Mouse (Mus musculus): ENCODE measurements around the gene Dusp13.

Gene Dusp13

DNA sequence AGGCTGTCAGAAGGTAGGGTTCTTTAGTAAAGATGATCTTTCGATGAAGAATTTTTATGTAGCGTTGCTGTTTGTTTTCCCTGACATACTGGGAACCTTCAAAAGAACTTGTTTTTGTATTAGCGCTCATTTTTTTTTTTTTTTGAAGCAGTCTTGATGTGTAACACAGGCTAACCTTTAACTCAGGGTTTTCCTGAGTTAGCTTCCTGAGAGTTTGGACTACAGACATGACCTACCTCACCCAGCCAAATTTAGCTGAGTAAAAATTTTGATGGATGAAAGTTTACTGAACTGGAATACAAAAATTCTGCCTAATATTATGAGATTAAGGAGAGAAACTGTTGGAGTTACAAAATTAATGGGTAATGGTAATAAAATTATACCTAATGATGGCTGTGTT, 1.4 kb upstream of the Dusp13 start:
- CTCF ChIA-PET: no interaction called here
- POLR2A ChIA-PET: interaction anchor here in 3 of 4 experiments (0.6 to 3.3 kb wide), 9 partner anchors 8 to 272 kb away, joined by 3 to 19 read pairs (median 4); no protein-coding TSS in a partner anchor

DNA sequence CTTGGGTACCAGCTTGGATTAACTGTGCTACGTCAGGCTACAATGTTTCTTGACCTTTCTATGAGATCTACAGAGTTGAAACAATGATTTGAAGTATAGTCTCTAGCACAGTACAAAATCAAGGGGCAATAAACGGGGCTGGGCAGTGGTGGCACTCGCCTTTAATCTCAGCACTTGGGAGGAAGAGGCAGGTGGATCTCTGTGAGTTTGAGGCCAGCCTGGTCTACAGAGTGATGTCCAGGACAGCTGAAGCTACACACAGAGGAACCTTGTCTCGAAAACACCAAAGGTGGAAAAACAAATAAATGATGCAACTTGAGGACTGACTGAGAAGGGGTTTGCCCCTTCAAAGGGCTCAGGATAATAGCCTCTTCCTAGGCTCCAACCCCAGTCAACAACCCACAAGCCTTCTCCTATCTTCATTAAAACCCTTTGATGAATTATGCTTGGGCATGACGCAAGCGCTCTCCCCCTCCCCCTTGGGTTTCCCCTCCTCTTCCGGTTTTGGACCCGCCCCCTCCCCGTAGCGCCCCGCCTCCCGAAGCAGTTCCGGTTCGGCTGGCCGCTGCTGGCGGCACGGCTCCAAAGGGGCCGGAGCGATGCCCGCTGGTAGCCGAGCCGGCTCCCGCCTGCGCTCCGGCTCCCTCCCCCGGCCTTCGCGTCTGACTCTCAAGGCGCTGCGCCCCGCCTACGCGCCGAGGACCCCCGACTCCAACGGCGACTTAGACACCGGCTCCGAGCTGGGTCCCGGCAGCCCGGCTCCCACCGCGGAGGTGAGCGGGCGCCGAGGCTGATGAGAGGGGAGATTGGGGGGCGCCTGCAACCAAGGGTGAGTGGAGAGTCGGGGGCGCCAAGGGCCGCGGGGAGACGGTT, 737 bp downstream of the Dusp13 start, which contains the start of gene Samd8:
TSS of gene Samd8 (plus strand) at position 524 of the 873 bp plus-strand sequence.
- POLR2A ChIA-PET: interaction anchor here (0.6 to 3.3 kb wide), 33 partner anchors 8 to 821 kb away, joined by 3 to 19 read pairs (median 4); partner anchors contain the start of genes Adk (in 2 of the 4), Ap3m1 (in 2 of the 4), Kat6b (in 2 of the 4) and Vcl (in 1 of the 4)
- CTCF ChIA-PET: interaction anchor here (0.6 to 2.3 kb wide), 5 partner anchors 8 to 814 kb away, joined by 3 to 9 read pairs (median 3); no protein-coding TSS in a partner anchor

- ChIA-PET POLR2A (interaction anchor here in 3 of 4 experiments (0.7 to 2.2 kb wide), 12 partner anchors 14 to 819 kb away, joined by 3 to 7 read pairs (median 4); partner anchors contain the start of genes Kat6b (in 2 of the 3), Adk (in 1 of the 3), Ap3m1 (in 1 of the 3) and Vcl (in 1 of the 3)), CTCF (interaction anchor here (0.5 to 1.4 kb wide), 24 partner anchors 8 to 1771 kb away, joined by 3 to 8 read pairs (median 3); no protein-coding TSS in a partner anchor)
These were observed 2.7 kb downstream of the Dusp13 start for GRCm38 (mm10) chr14:21748142-21748870.

GRCm38 (mm10) chr14:21747436-21748141, 3.4 kb downstream of the Dusp13 start:
- CTCF ChIA-PET: interaction anchor here in 3 of 4 experiments (0.5 to 1.4 kb wide), 15 partner anchors 8 to 949 kb away, joined by 3 to 7 read pairs (median 3); no protein-coding TSS in a partner anchor

DNA sequence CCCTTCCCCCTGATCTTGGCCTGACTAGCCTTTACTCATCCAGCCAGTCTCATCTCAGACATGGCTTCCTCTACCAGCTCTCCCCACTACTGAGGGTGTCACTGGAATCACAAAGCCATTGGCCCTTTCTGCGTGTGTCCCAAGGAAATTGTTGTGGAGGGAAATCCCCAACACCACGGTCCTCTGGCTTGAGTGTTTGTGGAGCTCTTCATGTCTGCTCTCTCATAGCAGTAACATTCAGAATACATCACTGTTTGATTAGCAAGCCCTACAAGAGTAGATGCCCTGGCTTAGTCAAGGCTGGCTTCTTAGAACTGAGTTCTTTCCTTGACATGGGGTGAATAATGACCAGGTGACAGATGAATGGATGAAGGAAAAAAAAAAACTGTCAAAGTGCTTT, 4.1 kb downstream of the Dusp13 start:
- CTCF ChIA-PET: interaction anchor here in 2 of 4 experiments (1.0 to 1.3 kb wide), 2 partner anchors 179 to 603 kb away, joined by 3 read pairs; no protein-coding TSS in a partner anchor

More at GRCm38 (mm10) chr14:21747436-21748141, 3.4 kb downstream of the Dusp13 start:
- POLR2A ChIA-PET: interaction anchor here in 3 of 4 experiments (0.7 to 2.2 kb wide), 12 partner anchors 12 to 819 kb away, joined by 3 to 7 read pairs (median 3); partner anchors contain the start of genes Adk (in 1 of the 3), Ap3m1 (in 1 of the 3), Kat6b (in 1 of the 3) and Vcl (in 1 of the 3)

DNA sequence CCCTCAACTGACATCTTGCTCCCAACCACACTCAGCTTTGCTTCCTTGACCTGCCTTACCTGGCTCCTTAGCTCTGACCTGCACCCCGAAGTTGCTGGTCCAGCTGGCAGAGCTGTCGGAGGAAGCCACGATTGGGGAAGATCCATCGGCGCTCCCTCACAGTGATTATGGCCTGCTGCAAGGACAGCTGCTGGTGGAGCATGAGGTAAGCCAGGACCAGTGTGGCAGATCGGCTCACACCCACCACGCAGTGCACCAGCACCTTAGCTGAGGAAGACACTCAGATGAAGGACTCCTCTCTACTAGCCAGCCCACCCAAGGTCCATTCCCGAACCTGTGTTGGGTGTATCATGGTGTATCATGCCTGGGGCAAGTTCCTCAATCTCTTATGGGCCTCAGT, 4.7 kb downstream of the Dusp13 start:
- POLR2A ChIA-PET: interaction anchor here in 1 of 4 experiments (0.6 to 1.2 kb wide), 2 partner anchors 9 to 68 kb away, joined by 3 to 4 read pairs; no protein-coding TSS in a partner anchor
- CTCF ChIA-PET: interaction anchor here in 1 of 4 experiments (0.6 to 1.3 kb wide), 2 partner anchors 269 to 603 kb away, joined by 3 to 7 read pairs; no protein-coding TSS in a partner anchor

More for the DNA sequence above, 4.1 kb downstream of the Dusp13 start:
- POLR2A ChIA-PET: interaction anchor here in 3 of 4 experiments (0.8 to 2.2 kb wide), 3 partner anchors 13 to 818 kb away, joined by 3 to 5 read pairs (median 4); partner anchors contain the start of genes Kat6b (in 1 of the 3) and Vcl (in 1 of the 3)

DNA sequence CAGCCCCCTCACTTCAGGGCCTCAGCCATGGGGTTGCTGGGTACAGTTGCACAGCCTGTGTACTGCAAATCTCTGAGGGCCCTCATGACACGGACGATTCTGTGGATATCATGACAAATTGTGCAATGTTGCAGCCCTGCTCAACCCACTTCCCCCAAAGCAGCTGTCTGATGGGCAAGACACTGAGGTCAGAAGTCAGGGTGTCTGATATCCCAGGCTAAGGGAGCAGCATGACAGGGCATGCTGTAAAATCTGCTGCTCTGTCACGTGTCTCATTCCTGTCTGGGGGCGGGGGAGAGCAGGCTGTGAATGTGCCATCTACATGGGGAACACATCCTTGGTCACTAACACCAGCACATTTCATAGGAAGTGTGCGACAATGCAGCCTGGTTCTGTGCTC, 5.8 kb downstream of the Dusp13 start:
- CTCF ChIA-PET: no interaction called here
- POLR2A ChIA-PET: no interaction called here

GRCm38 (mm10) chr14:21744169-21744568, 6.8 kb downstream of the Dusp13 start:
- CTCF ChIA-PET: interaction anchor here in 3 of 4 experiments (0.6 to 1.6 kb wide), 4 partner anchors 83 to 953 kb away, joined by 3 to 5 read pairs (median 4); no protein-coding TSS in a partner anchor
- POLR2A ChIA-PET: interaction anchor here in 1 of 4 experiments (0.5 to 0.6 kb wide), 2 partner anchors 8 to 98 kb away, joined by 3 to 4 read pairs; no protein-coding TSS in a partner anchor

- CTCF ChIA-PET: interaction anchor here (0.5 to 3.4 kb wide), 104 partner anchors 8 to 693 kb away, joined by 3 to 38 read pairs (median 4); partner anchors contain the start of genes Dusp13 (in 3 of the 4), Samd8 (in 3 of the 4), Adk (in 2 of the 4) and Ap3m1 (in 2 of the 4)
- POLR2A ChIA-PET: interaction anchor here (0.7 to 1.7 kb wide), 19 partner anchors 9 to 814 kb away, joined by 3 to 10 read pairs (median 4); partner anchors contain the start of genes Dusp13 (in 2 of the 4), Adk (in 1 of the 4), Ap3m1 (in 1 of the 4) and Kat6b (in 1 of the 4)
These were observed 8.5 kb downstream of the Dusp13 start for GRCm38 (mm10) chr14:21742441-21742840.

- ChIA-PET CTCF (interaction anchor here (0.5 to 3.4 kb wide), 120 partner anchors 8 to 1004 kb away, joined by 3 to 38 read pairs (median 4); partner anchors contain the start of genes Dusp13 (in 4 of the 4), Samd8 (in 3 of the 4), Adk (in 2 of the 4) and Ap3m1 (in 2 of the 4)), POLR2A (interaction anchor here (0.6 to 1.7 kb wide), 23 partner anchors 9 to 813 kb away, joined by 3 to 10 read pairs (median 4); partner anchors contain the start of genes Dusp13 (in 2 of the 4), Adk (in 1 of the 4), Ap3m1 (in 1 of the 4) and Kat6b (in 1 of the 4))
These were observed 9.2 kb downstream of the Dusp13 start for GRCm38 (mm10) chr14:21741786-21742185.

DNA sequence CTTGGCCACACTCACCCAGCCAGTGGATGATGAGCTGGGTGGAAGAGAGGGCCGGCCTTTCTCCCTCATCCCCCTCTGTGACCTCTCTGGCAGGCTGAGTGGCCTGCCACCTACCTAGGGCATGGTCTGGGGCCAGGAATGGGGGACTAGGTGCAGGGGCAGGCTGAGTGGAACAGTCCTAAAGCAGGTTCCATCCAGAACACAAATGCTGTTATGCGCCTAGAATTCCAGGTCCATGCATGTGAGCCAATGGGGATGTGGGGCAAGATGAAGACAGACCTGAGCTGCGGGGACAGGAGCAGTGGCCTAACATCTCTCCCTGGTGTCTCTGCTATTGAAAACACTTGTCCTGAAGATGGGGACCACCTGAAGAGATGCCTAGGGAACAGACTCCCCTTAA, 9.7 kb downstream of the Dusp13 start:
- POLR2A ChIA-PET: interaction anchor here (0.6 to 1.7 kb wide), 19 partner anchors 10 to 689 kb away, joined by 3 to 10 read pairs (median 4); partner anchors contain the start of genes Dusp13 (in 2 of the 4), Adk (in 1 of the 4) and Ap3m1 (in 1 of the 4)
- CTCF ChIA-PET: interaction anchor here (0.6 to 3.4 kb wide), 101 partner anchors 8 to 1005 kb away, joined by 3 to 38 read pairs (median 4); partner anchors contain the start of genes Dusp13 (in 4 of the 4), Samd8 (in 3 of the 4), Adk (in 2 of the 4) and Ap3m1 (in 2 of the 4)

- CTCF ChIA-PET: interaction anchor here in 3 of 4 experiments (0.7 to 3.4 kb wide), 9 partner anchors 11 to 936 kb away, joined by 3 to 38 read pairs (median 8); partner anchors contain the start of gene Dusp13 (in 1 of the 3)
- POLR2A ChIA-PET: interaction anchor here in 2 of 4 experiments (0.6 to 0.8 kb wide), 2 partner anchors 219 to 688 kb away, joined by 3 read pairs; partner anchors contain the start of genes Adk (in 1 of the 2) and Ap3m1 (in 1 of the 2)
These were observed 10.6 kb downstream of the Dusp13 start for GRCm38 (mm10) chr14:21740345-21740744.

DNA sequence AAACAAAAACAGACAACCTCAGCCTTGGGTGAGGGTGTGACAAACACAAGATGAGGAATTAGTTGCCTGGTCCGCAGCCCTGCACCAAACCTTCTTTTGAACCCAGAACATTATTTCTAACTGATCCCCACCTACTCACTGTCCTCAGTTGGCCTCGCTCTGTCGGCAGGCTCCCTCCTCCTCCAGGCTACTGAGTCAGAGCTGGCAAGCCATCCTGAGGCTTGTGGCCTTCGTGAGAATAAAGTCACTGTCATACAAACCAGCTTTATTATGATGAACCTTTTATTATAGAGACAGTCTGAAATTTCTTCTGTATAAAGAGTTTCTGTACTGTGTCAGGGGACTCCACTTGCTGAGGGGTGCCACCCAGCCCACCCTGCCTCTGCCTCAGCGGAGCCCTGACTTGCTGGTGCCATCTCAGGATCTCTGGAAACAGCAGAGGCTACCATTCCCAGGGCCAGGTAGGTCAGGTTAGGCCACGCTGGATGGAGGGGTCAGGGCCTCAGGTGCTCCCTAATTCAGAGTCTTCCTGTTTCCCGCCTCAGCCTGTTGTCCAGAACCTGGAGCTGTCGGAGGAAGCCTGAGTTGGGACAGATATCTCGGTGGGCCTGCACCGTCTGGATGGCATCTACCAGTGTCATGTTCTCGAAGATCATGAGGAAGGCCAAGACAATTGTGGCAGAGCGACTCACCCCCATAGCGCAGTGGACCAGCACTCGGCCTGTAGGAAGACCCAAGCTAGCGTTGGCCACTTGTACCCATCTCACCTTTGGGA, 17.7 kb downstream of the Dusp13 start:
- CTCF ChIA-PET: interaction anchor here in 2 of 4 experiments (0.9 to 1.9 kb wide), 1 partner anchor 8 kb away, joined by 3 to 6 read pairs; no protein-coding TSS in a partner anchor
- POLR2A ChIA-PET: interaction anchor here in 1 of 4 experiments (1.5 kb wide), 1 partner anchor 18 kb away, joined by 4 read pairs; the partner anchor contains the start of gene Dusp13

- POLR2A ChIA-PET: interaction anchor here in 1 of 4 experiments (0.6 to 1.2 kb wide), 4 partner anchors 9 to 21 kb away, joined by 3 read pairs; partner anchors contain the start of genes Dusp13 and Samd8
- CTCF ChIA-PET: interaction anchor here in 2 of 4 experiments (0.8 to 1.3 kb wide), 2 partner anchors 12 kb away, joined by 4 to 5 read pairs; no protein-coding TSS in a partner anchor
These were observed 21.0 kb downstream of the Dusp13 start for GRCm38 (mm10) chr14:21729936-21730335.

All from embryonic stem cell, embryonic (primary cell).